Mouse (Mus musculus): ENCODE data around the gene Flt3.

DNA sequence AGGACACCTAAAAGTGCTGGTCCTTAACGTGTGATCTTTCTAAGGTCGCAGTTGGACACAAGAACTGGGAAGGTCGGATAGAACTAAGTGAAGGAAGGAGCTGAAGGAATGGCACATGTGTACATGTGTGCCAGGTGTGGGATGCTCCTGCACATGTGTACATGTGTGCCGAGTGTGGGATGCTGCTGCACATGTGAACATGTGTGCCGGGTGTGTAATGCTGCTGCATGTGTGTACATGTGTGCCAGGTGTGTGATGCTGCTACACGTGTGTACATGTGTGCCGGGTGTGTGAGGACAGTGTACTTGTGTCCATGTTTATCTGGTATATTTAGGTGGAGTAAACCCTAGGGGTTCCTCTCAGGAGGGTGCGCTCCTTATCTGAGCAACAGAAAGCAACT is 32.6 kb upstream of the Flt3 start:
- TF ChIP-seq CTCF (conservative IDR thresholded peaks at IDR 0.05 in 1 of 2, IDR thresholded peaks at IDR 0.05 in 1 of 2; ENCODE audit: low read depth in 2 of 2, low read length in 2 of 2) = no peak
- TF ChIP-seq CHD2 (IDR thresholded peaks at IDR 0.05; ENCODE audit: low read length) = no peak
